Mouse (Mus musculus) liver, embryonic 13.5 days (tissue): Measurements from ENCODE around the gene Cuedc2. TPM values are rescaled to one million over a fixed set of nuclear protein-coding genes. Genes with fewer than 3 reads are reported as not detected.

Source experiments
- ATAC-seq: fragments of 200-750 bp; cut with Nextera tagmentation; 2 replicates; pipeline ENCODE4 v1.8.0; 2017; ENCODE audit warnings: low read depth, mild to moderate bottlenecking, moderate number of reproducible peaks, moderate library complexity
- DNase-seq: peaks from one replicate; pipeline ENCODE4 v3.0.0; 2022
- H3K27ac ChIP-seq: fragments of 300-500 bp; sonication (generic); 2 replicates; pipeline ENCODE4 v1.5.1; 2015; ENCODE audit warnings: moderate library complexity, mild to moderate bottlenecking, inconsistent platforms
- H3K27me3 ChIP-seq: fragments of 300-500 bp; sonication (generic); 2 replicates; pipeline ENCODE4 v1.6.1; 2015; ENCODE audit warnings: mild to moderate bottlenecking, inconsistent platforms
- H3K36me3 ChIP-seq: fragments of 300-500 bp; sonication (generic); 2 replicates; pipeline ENCODE4 v1.6.1; 2015; ENCODE audit warnings: mild to moderate bottlenecking, inconsistent platforms
- H3K4me1 ChIP-seq: fragments of 300-500 bp; sonication (generic); replicated peaks from 2 replicates; pipeline ENCODE4 v1.6.1; 2015; ENCODE audit warnings: inconsistent platforms
- H3K4me2 ChIP-seq: fragments of 300-500 bp; sonication (generic); 2 replicates; pipeline ENCODE4 v1.6.1; 2015; ENCODE audit warnings: inconsistent platforms, mild to moderate bottlenecking, moderate library complexity
- H3K4me3 ChIP-seq: fragments of 300-500 bp; sonication (generic); replicated peaks from 2 replicates; pipeline ENCODE4 v1.5.1; 2015; ENCODE audit warnings: mild to moderate bottlenecking, inconsistent platforms
- H3K9ac ChIP-seq: fragments of 300-500 bp; sonication (generic); 2 replicates; pipeline ENCODE4 v1.6.1; 2015; ENCODE audit warnings: mild to moderate bottlenecking, inconsistent platforms
- H3K9me3 ChIP-seq: fragments of 300-500 bp; sonication (generic); replicated peaks from 2 replicates; pipeline ENCODE4 v1.6.1; 2016; ENCODE audit warnings: inconsistent platforms
- WGBS: fragments of 180-500 bp; shearing (Covaris S2); methylation state at CpG from one replicate; pipeline ENCODE4 v1.1.7; 2015; ENCODE audit not compliant: insufficient replicate concordance; 5-methylcytosine and 5-hydroxymethylcytosine counted together
- polyA plus RNA-seq: library from polyadenylated mRNA; unstranded; fragments of >200 nt; fragmentation: Nextera tagmentation; extraction: Ambion mirVana; gene quantifications from 2 replicates; pipeline ENCODE4 v1.2.1, GENCODE M21; 2015

Cuedc2 gene
- polyA plus RNA-seq, 1 experiment from 2014 or later = 85.6 TPM

DNA sequence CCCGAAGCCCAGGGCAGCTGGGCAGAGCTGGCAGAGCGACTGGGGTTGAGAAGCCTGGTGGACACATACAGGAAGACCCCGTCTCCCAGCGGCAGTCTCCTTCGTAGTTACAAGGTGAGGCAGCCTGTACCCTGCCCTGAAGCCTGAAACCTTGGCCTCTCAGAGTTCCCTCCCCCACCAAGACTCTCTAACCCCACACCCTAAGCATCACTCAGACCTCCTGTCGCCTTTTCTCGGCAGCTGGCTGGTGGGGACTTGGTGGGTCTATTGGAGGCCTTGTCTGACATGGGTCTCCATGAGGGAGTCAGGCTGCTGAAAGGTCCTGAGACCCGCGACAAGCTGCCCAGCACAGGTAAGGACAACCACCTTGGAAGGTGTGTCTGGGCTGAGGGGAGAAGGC lies 27.2 kb downstream of the Cuedc2 start:
- ATAC-seq = no peak
- Histone ChIP-seq H3K36me3 (peaks cover 41% of the 10 kb centered on the region), H3K4me3 (no peak overlapping the region), H3K27me3 (peaks cover 58% of the 10 kb centered on the region), H3K4me1 (peaks cover 72% of the 10 kb centered on the region), H3K4me2 (no peak overlapping the region), H3K27ac (no peak overlapping the region), H3K9ac (no peak overlapping the region), H3K9me3 (no peaks in the 10 kb centered on the region)
- WGBS = 92% methylated on average over 9 of the region's 9 CpGs
- DNase-seq = no peak

DNA sequence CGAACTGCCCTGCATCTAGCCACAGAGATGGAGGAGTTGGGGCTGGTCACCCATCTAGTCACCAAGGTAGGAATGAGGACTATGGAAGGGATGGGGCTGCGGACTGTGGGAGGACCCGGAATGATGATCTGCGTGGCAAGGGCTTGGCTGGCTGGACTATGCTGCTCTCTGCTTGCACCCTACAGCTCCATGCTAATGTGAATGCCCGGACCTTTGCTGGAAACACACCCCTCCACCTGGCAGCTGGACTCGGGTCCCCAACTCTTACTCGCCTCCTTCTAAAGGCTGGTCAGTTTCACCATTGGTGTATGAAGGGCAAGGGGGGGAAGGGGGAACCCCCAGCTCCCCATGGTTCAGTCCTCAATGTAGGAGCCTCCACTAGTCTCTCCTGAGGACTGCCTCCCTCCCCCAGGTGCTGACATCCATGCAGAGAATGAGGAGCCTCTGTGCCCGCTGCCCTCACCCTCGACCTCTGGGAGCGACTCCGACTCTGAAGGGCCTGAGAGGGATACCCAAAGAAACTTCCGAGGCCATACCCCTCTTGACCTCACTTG lies 28.1 kb downstream of the Cuedc2 start:
- Histone ChIP-seq H3K27me3 (peaks cover 48% of the 10 kb centered on the region), H3K27ac (no peak overlapping the region), H3K9ac (no peak overlapping the region), H3K4me1 (peaks cover 70% of the 10 kb centered on the region), H3K9me3 (no peaks in the 10 kb centered on the region), H3K36me3 (peaks cover 41% of the 10 kb centered on the region), H3K4me3 (no peak overlapping the region), H3K4me2 (no peak overlapping the region)
- ATAC-seq (no peak), DNase-seq (peak; percentile 0)
- WGBS = 83% methylated on average over 12 of the region's 12 CpGs

DNA sequence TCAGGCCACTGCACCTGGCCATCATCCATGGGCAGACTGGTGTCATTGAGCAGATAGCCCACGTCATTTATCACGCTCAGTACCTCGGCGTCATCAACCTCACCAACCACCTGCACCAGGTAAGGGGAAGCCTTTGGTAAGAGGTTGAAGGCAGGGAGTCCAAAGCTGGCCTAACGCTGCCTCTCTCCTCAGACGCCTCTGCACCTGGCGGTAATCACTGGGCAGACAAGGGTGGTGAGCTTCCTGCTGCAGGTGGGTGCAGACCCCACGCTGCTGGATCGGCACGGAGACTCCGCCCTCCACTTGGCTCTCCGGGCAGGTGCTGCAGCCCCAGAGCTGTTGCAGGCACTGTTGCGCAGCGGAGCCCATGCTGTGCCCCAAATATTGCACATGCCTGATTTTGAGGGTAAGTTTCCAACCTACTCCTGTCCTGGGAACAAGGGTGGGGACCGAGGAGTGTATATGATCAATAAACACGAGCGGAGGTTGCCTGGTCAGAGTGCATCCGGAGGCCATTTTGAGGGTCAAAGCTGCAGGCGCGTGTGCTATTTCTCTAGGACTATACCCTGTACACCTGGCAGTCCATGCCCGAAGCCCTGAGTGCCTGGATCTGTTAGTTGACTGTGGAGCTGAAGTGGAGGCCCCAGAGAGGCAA lies 28.7 kb downstream of the Cuedc2 start:
- Histone ChIP-seq H3K27ac (no peak overlapping the region), H3K4me2 (no peak overlapping the region), H3K4me1 (peaks cover 69% of the 10 kb centered on the region), H3K9ac (no peak overlapping the region), H3K27me3 (peaks cover 42% of the 10 kb centered on the region), H3K4me3 (no peak overlapping the region), H3K9me3 (no peaks in the 10 kb centered on the region), H3K36me3 (peaks cover 41% of the 10 kb centered on the region)
- no peak for ATAC-seq
- DNase-seq = peak; percentile 1
- WGBS = 79% methylated on average over 21 of the region's 21 CpGs

DNA sequence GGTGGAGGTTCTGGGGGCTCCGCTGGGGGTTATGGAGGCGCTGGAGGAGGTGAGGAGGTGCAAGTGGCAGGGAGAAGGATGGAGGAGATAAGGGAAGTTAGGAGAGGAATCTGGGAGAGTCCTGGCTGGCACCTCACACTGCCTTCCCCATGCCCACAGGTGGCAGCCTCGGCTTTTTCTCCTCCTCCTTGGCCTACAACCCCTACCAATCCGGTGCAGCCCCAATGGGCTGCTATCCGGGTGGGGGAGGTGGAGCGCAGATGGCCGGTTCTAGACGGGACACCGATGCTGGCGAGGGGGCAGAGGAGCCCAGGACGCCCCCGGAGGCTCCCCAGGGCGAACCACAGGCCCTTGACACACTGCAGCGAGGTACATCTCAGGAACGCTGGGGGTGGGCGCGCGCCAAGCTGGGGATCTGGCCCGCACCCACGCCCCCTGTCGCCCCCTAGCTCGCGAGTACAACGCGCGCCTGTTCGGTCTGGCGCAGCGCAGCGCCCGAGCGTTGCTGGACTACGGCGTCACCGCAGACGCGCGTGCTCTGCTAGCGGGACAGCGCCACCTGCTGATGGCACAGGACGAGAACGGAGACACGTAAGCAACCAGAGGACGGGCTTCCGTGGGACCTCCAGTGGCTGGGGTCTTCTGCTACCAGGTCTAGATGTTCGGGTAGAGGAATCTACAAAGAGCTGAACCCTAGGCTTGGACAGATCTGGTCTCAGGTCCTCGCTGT lies 29.6 kb downstream of the Cuedc2 start:
- H3K4me1 ChIP-seq = peaks cover 69% of the 10 kb centered on the region
- H3K4me2 ChIP-seq = peak overlapping the region; percentile 90
- 1% methylated on average over 47 of the region's 47 CpGs for WGBS
- H3K9ac ChIP-seq = peak overlapping the region; percentile 74
- no peaks in the 10 kb centered on the region for H3K9me3 ChIP-seq
- peaks cover 33% of the 10 kb centered on the region for H3K27me3 ChIP-seq
- ATAC-seq (no peak), DNase-seq (peak; percentile 74)
- H3K27ac ChIP-seq = no peak overlapping the region
- H3K36me3 ChIP-seq = peaks cover 41% of the 10 kb centered on the region
- H3K4me3 ChIP-seq = peak overlapping the region; percentile 56

DNA sequence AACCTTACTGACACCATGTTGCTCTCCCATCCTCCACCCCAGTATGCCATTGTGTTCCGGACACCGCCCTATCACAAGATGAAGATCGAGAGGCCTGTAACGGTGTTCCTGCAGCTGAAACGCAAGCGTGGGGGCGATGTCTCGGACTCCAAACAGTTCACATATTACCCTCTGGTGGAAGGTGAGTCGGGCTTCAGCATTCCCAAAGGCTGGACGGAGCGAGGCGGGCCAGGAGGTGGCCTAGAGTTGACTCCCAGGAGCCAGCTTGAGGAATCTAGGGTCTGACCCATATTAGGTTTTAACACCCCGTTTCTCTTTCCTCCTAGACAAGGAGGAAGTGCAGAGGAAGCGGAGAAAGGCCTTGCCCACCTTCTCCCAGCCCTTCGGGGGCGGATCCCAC lies 30.2 kb downstream of the Cuedc2 start:
- H3K4me1 ChIP-seq = peaks cover 68% of the 10 kb centered on the region
- peak overlapping the region; percentile 90 for H3K4me2 ChIP-seq
- H3K9ac ChIP-seq = peak overlapping the region; percentile 74; the same call in 1 of the 2 replicates
- peaks cover 27% of the 10 kb centered on the region; the same call in 1 of the 2 replicates for H3K27me3 ChIP-seq
- no peaks in the 10 kb centered on the region for H3K9me3 ChIP-seq
- H3K4me3 ChIP-seq = peak overlapping the region; percentile 56; the same call in 1 of the 2 replicates
- peaks cover 41% of the 10 kb centered on the region for H3K36me3 ChIP-seq
- DNase-seq (no peak), ATAC-seq (no peak)
- WGBS = 67% methylated on average over 16 of the region's 16 CpGs
- no peak overlapping the region for H3K27ac ChIP-seq

DNA sequence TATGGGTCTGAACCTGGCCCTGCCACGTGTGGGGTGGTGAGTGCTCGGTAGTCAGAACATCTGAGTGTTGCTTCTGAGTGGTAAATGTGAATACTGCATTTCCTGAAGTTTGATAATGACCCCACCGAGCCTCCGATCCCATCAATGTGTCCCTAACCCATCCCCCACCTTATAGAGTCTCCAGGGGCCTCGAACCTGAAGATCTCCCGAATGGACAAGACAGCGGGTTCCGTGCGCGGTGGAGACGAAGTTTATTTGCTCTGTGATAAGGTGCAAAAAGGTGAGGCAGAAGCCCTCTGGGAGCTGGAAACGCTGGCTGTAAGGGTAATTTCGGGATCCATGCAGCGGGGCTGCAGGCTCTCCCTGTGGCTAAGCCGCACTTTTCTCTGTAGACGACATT lies 30.7 kb downstream of the Cuedc2 start:
- no peak for ATAC-seq
- Histone ChIP-seq H3K27ac (no peak overlapping the region), H3K4me3 (no peak overlapping the region), H3K27me3 (peaks cover 22% of the 10 kb centered on the region; the same call in 1 of the 2 replicates), H3K36me3 (peaks cover 40% of the 10 kb centered on the region), H3K4me1 (peaks cover 63% of the 10 kb centered on the region), H3K9ac (no peak overlapping the region), H3K9me3 (no peaks in the 10 kb centered on the region), H3K4me2 (no peak overlapping the region)
- DNase-seq = no peak
- 84% methylated on average over 16 of the region's 16 CpGs for WGBS

DNA sequence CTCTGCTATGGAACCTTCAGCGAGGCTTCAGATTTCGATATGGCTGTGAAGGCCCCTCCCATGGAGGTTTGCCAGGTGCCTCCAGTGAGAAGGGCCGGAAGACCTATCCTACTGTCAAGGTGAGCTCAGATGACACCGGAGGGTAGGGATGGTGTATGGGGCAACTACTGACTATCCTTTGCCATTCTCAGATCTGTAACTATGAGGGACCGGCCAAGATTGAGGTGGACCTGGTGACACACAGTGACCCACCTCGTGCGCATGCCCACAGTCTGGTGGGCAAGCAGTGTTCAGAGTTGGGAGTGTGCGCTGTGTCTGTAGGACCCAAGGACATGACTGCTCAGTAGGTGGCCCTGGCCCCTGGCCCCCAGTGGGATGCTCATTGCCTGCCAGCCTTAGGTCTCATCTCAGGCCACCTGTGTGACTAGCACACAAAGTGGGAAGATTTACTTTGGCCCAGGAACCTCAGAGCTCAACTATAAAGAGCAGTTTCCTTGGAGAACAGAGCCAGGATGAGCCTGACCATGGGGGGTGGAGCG lies 31.7 kb downstream of the Cuedc2 start:
- DNase-seq (no peak), ATAC-seq (no peak)
- Histone ChIP-seq H3K4me2 (peak overlapping the region; percentile 2; the same call in 1 of the 2 replicates), H3K4me1 (peaks cover 54% of the 10 kb centered on the region), H3K27me3 (peaks cover 24% of the 10 kb centered on the region; the same call in 1 of the 2 replicates), H3K27ac (no peak overlapping the region), H3K9ac (no peak overlapping the region), H3K9me3 (no peaks in the 10 kb centered on the region), H3K36me3 (peaks cover 31% of the 10 kb centered on the region), H3K4me3 (no peak overlapping the region)
- 85% methylated on average over 9 of the region's 9 CpGs for WGBS

DNA sequence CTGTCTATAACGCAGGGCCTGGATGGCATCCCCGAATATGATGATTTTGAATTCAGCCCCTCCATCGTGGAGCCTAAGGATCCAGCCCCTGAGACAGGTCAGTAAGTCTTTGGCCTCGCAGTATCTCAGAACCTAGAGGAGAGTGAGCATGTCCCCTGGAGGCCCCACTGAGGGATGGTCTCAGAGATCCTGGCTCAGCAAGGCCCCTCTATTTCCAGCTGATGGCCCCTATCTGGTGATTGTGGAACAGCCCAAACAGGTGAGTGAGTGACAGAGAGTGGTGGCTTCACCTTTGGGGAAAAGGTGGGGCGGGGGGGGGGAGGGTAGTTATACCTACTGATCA lies 32.3 kb downstream of the Cuedc2 start:
- Histone ChIP-seq H3K4me1 (peaks cover 53% of the 10 kb centered on the region), H3K4me2 (peak overlapping the region; percentile 98), H3K4me3 (peak overlapping the region; percentile 83), H3K36me3 (peaks cover 26% of the 10 kb centered on the region), H3K9me3 (no peaks in the 10 kb centered on the region), H3K9ac (peak overlapping the region; percentile 84), H3K27ac (peak overlapping the region; percentile 84), H3K27me3 (peaks cover 28% of the 10 kb centered on the region; the same call in 1 of the 2 replicates)
- WGBS = 63% methylated on average over 5 of the region's 5 CpGs
- ATAC-seq (no peak), DNase-seq (no peak)

DNA sequence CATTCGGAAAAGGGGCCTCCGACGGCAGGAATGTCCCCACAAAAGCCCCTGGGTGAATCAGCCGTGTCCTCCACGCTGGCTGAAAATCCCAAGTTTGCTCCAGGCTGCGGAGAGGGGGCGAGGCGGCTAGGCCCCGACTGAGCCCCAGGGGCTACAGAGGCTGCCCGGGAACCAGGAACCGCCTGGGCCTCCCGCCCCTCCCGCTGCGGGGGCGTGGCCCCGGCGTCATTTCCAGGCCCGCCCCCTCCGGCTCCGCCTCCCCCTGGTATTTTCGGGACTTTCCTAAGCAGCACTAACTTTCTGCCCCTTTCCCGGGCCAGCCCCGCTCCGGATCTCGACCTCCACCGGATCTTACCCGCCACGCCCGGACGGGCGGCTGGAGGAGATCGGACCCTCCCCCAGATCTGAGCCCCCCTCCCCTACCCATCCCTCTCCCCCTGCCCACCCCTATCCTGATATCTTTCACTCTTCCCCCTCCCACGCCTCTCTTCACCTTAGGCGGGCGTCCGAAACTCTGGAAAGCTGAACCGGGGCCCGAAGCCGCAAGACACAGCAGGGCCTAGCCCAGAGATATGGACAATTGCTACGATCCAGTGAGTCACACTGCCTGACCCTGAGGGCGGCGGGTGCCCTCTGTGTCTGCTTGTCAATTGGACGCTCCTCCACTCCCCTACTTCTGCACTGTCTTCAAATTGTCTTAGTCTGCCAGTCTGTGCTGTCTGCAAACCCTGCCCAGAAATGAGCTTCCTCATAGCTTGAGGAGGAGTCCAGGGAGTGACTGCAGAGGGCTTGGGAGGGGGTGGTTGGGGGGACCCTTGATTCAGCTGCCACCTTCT lies 32.9 kb downstream of the Cuedc2 start:
- H3K9me3 ChIP-seq = no peaks in the 10 kb centered on the region
- peak overlapping the region; percentile 98 for H3K4me2 ChIP-seq
- peaks cover 25% of the 10 kb centered on the region; the same call in 1 of the 2 replicates for H3K27me3 ChIP-seq
- peak overlapping the region; percentile 84 for H3K9ac ChIP-seq
- peak overlapping the region; percentile 88 for H3K27ac ChIP-seq
- H3K4me1 ChIP-seq = peaks cover 53% of the 10 kb centered on the region
- H3K36me3 ChIP-seq = peaks cover 20% of the 10 kb centered on the region
- peak overlapping the region; percentile 83 for H3K4me3 ChIP-seq
- peak; percentile 71 for ATAC-seq
- WGBS = 2% methylated on average over 42 of the region's 43 CpGs
- peak; percentile 83 for DNase-seq

DNA sequence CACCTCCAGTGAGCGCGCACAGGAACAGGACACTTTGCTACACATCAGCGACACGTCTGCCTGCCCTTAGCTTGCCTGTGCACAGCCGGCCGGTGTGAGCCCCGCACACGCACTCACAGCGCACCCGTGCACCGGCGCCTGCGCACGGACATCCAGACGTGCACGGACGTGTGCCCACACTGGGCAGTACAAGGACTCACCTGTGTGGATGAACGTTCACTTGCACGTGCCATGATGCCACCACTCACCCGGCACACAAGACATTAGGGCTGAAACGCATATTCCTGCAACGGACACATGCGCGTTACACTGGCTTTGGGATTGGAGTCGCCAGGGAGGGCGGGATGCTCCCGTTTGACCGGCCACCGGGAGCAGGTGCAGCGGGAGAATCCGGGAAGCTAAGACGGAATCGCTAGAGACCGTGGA lies 33.6 kb downstream of the Cuedc2 start:
- peak overlapping the region; percentile 98 for H3K4me2 ChIP-seq
- peak overlapping the region; percentile 83 for H3K4me3 ChIP-seq
- DNase-seq (no peak), ATAC-seq (peak; percentile 32)
- H3K27ac ChIP-seq = peak overlapping the region; percentile 88
- H3K9me3 ChIP-seq = no peaks in the 10 kb centered on the region
- H3K4me1 ChIP-seq = peaks cover 52% of the 10 kb centered on the region
- peak overlapping the region; percentile 84 for H3K9ac ChIP-seq
- H3K27me3 ChIP-seq = peaks cover 27% of the 10 kb centered on the region; the same call in 1 of the 2 replicates
- under 1% methylated on average over 34 of the region's 34 CpGs for WGBS
- H3K36me3 ChIP-seq = peaks cover 12% of the 10 kb centered on the region
